Mouse (Mus musculus): Measurements from ENCODE around the gene Prpsap1.
"Not testable (repeated sequence)": the region's sequence is repeated elsewhere in the genome, so short reads cannot be mapped to it uniquely, and the experiment has no call there.

Gene Prpsap1

DNA sequence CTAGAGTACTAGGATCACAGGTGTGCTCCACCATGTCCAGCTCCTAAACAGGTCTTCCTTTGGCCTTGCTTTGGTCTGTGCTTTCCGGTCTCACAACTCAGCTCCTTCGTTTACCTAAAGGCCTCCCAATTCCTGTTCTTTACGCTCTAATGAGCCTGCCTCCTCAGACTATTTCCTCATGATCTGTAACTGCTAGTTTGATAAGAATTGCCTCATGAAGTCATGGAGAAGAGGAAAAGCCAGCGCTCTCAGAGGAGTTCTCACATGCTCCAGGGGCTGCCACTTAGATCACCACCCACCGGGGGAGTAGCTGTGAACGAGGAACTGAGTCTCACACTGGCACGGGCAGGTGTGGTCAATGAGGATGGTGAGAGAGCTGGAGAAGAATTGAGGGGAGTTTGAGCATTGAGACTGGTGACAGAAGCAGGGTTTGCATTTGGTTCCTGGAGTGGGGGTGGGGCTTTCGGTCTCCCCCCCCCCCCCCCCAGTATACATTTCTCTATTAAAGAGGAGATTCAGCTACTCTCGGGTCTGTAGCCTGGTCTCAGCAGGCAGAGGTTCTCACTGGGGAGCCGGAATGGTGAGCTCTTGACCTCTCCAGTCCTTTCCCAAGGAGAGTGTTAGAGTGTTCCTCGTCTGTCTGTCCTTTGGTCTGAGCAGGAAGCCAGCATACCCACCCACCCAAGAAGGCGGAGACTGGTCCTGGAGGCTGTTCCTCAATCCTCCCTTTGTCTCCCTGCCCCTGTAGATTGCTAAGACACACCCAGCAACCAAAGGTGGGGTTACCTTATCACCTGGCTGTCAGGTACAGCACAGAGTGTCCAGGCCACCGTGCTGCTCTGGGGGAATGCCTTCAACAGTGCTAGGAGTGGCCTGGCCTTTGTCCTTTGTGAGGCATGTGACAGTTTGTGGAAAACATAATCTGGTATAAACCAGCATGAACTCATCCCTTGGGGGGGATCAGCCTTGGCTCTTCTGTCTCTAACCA lies 64.8 kb downstream of the Prpsap1 start:
- DNase-seq (ENCODE audit: low spot score): no peak

DNA sequence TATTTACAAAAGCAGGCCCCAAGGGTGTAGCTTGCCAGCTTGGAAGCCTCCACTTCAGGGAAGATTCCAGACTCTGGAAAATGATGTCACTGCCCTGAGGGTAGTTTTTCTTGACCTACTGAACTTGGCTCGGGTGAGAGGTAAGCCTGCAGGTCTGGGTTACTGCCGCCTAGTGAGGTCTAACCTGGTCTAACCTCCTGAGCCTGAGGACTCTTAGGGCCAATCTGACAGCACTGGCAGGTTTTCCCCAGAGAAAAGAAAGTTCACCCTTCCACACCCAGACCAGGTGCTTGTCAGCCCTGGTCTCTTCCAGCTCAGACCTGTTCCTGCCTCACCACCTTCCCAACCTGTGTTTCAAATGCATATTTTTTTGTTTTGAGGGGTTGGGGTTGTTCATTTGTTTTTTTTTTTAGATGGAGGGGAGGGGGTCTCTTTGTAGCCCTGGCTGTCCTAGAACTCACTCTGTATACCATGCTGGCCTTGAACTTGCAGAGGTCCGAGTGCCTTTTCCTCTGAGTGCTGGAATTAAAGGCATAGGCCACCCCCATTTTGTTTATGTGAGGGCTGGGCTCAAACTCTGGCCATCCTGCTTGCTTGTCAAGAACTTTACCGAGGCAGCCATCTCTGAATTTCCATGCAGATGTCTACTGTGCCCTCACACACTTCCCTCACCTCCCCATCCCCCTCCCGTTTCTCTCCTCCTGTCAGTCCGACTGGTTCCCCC lies 67.0 kb downstream of the Prpsap1 start:
- DNase-seq (ENCODE audit: low spot score): no peak

DNA sequence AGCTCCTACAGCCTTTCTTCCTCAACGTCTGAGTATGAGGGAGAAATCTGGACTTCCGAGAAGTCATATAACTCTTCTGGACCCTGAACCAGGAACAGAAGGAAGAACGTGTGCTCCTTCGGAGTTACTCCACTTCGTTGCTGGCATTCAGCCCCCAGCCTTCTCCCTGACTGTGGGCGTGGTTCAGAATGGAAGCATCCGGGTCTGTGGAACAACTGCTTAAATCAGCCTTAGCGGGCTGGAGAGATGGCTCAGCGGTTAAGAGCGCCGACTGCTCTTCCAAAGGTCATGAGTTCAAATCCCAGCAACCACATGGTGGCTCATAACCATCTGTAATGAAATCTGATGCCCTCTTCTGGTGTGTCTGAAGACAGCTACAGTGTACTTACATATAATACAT lies 67.7 kb downstream of the Prpsap1 start:
- not testable (repeated sequence) for DNase-seq (ENCODE audit: low spot score)

DNA sequence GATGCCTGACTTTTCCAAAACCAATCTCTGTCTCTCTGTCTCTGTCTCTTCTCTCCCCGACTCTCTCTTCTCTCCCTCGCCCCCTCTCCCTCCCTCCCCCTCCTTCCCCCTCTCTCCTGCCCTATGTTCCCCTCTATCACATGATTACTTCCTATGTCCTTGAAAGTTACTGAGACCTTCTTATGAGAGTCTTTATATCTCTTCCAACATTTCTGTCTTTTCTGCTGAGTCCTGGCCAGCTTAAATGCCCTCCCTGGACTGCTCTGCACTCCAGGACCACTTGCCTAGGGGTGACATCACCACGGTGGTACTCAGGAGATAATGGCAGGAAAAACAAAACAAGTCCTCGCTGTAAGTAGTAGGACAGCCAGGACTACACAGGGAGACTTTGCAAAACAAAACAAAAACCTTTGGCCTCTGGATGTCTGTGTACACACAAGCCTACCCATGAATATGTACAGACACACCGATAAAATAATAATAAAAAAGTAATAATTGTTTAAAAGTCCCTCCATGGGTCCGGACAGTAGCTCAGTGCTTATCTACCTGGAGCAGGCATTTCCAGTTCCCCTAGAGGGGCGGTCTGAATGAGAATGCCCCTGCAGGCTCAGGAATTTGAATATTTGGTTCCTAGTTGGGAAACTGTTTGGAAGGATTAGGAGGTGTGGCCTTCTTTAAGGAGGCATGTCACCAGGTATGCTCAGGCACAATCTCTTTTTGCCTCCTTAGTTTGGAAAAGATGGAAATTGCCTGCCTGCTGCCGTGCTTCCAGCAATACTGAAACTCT lies 69.2 kb downstream of the Prpsap1 start:
- no peak for DNase-seq (ENCODE audit: low spot score)

DNA sequence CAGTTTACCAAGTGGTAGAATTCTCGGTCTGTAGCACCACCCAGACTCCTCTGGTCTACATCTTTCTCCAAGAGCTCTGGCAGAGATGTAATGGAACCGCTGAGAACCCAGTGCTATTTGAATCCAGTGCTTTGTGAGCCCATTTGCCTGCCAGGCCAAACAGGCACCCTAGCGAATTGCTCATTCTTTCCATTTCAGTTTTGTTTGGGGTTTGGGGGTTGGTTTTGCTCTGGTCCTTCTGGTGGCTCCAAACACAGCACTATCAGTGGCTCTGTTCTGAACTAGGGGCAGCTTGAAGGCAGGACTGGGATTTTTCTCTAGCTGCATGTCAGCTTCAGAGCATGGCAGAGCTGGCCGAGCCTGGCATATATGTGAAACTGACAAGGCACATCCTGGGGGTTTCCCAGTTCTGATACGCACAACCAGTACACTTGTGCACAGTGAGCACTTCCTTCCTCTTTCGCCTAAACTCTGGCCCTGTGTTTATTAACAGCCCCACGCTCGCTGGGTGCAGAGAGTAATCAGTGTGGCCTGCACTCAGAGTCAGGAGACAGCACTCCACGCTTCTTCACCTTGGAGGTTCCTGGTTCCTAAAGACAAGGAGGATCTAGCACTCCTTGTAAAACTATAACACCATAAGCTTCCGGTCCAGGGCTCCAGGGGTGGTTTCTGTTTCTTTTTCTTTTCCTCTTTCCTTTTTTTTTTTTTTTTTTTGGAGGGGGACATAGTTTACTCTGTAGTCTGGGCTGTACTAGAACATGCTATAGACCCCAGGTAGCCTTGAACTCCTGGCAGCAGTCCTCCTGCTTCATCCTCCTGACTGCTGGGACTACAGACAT lies 70.0 kb downstream of the Prpsap1 start:
- DNase-seq (ENCODE audit: low spot score): no peak

DNA sequence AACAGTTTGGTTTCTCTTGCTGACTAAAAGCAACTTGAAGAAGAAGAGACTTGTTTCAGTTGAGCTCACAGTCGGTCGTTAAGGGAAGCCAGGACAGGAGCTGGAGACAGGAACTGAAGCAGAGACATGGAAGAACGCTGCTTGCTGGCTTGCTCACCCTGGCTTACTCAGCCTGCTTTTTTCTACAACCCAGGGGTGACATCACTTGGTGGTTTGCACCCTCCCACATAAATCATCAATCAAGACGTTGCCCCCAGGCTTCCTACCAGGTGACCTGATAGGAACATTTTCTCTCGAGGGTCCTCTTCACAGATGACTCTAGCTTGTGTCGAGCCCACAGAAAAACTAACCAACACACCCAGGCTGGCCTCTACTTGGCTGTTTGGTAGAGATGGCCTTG lies 70.8 kb downstream of the Prpsap1 start:
- no peak for DNase-seq (ENCODE audit: low spot score)

DNA sequence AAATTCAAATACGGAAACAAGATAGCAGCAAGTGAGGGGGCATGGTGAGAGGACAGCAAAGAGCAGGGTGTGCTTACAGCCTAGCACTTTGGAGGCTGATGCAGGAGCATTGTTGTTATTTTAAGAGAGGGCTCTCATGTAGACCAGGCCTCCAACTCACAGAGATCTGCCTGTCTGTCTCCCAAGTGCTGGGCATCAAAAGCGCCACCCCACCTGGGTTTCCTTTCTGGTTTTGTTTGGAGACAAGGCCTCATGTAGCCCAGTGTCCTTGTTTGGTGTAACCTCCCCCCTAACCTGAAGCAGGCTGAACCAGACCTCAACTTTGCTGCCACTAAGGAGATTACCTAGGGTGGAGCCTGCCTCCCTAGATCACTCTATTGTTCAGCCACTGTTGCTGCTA lies 71.4 kb downstream of the Prpsap1 start:
- DNase-seq (ENCODE audit: low spot score): no peak

DNA sequence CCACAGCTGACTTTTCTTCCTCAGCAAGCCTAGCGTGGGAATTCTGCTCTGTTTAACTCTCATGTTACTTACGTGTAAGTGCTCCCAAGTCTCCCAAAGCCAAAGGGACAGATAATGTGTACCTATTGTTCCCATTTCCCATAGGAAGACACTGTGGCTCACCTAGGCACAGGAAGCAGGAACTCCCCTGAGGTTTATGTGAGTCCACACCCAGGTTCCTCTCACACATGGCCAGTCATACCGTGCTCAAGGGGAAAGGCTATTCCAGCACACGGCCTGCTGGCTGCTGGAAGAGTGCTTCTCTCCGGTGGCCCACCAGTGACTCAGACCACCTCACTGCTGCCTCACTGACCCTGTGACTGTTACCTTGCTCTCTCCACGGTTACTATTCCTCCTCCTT lies 72.9 kb downstream of the Prpsap1 start:
- no peak for DNase-seq (ENCODE audit: low spot score)

All from retina, embryonic 14.5 days (tissue).